Mouse (Mus musculus) myocyte (in vitro differentiated cells): Measurements from ENCODE around the gene Slc29a1. TPM values are rescaled to one million over a fixed set of nuclear protein-coding genes. Genes with fewer than 3 reads are reported as not detected.
A peak's percentile ranks its signal among the peaks of the same experiment; 100 is the strongest.

ENCODE experiments used
- H3K27me3 ChIP-seq: one replicate; pipeline ENCODE4 v1.6.1; 2011; ENCODE audit not compliant: control insufficient read depth, insufficient read depth, insufficient read length
- H3K36me3 ChIP-seq: one replicate; pipeline ENCODE4 v1.6.1; 2011; ENCODE audit not compliant: control insufficient read depth, insufficient read depth
- H3K4me2 ChIP-seq: one replicate; pipeline ENCODE4 v1.6.1; 2011; ENCODE audit warnings: low read depth, control low read depth
- H3K4me3 ChIP-seq: one replicate; pipeline ENCODE4 v1.5.1; 2011; ENCODE audit warnings: mild to moderate bottlenecking, control low read depth, moderate library complexity
- H3K79me2 ChIP-seq: one replicate; pipeline ENCODE4 v1.6.1; 2011; ENCODE audit not compliant: control insufficient read depth, insufficient read depth
- H3ac ChIP-seq: one replicate; pipeline ENCODE4 v1.6.1; 2011; ENCODE audit not compliant: control insufficient read depth, insufficient read length
- CEBPB ChIP-seq: IDR thresholded peaks from 2 replicates; pipeline ENCODE4 v1.6.1; 2011; ENCODE audit warnings: mild to moderate bottlenecking, moderate library complexity; ENCODE audit not compliant: poor library complexity, insufficient read depth, severe bottlenecking
- E2F4 ChIP-seq: IDR thresholded peaks from one replicate; pipeline ENCODE4 v1.6.1; 2011; ENCODE audit warnings: mild to moderate bottlenecking, control low read depth, moderate library complexity; ENCODE audit not compliant: insufficient read depth
- MAX ChIP-seq: IDR thresholded peaks from one replicate; pipeline ENCODE4 v1.6.1; 2011; ENCODE audit warnings: low read depth, mild to moderate bottlenecking, control low read depth
- MYOD1 ChIP-seq, 3 experiments: IDR thresholded peaks; one replicate each; pipeline ENCODE4 v1.6.1; 2011; ENCODE audit warnings: control low read depth in 2 of 3, low read depth in 2 of 3, mild to moderate bottlenecking in 2 of 3, moderate library complexity in 1 of 3; ENCODE audit not compliant: insufficient read length in 2 of 3, control insufficient read depth in 1 of 3
- MYOG ChIP-seq, 3 experiments: IDR thresholded peaks; one replicate each; pipeline ENCODE4 v1.6.1; 2011; ENCODE audit warnings: control low read depth in 2 of 3, low read depth in 2 of 3, mild to moderate bottlenecking in 2 of 3; ENCODE audit not compliant: insufficient read length in 2 of 3, control insufficient read depth in 1 of 3, insufficient read depth in 1 of 3
- POLR2A ChIP-seq: IDR thresholded peaks from one replicate; pipeline ENCODE4 v1.6.1; 2011; ENCODE audit warnings: low read depth, mild to moderate bottlenecking, control low read depth, moderate library complexity; ENCODE audit not compliant: insufficient read length
- POLR2AphosphoS2 ChIP-seq: IDR thresholded peaks from one replicate; pipeline ENCODE4 v1.6.1; 2011; ENCODE audit warnings: low read depth, control low read depth; ENCODE audit not compliant: insufficient read length
- REST ChIP-seq: IDR thresholded peaks from one replicate; pipeline ENCODE4 v1.6.1; 2011; ENCODE audit warnings: mild to moderate bottlenecking, control low read depth, moderate library complexity; ENCODE audit not compliant: insufficient read depth, insufficient read length
- SRF ChIP-seq: IDR thresholded peaks from one replicate; pipeline ENCODE4 v1.6.1; 2011; ENCODE audit warnings: low read depth; ENCODE audit not compliant: control insufficient read depth, insufficient read length
- TCF12 ChIP-seq: IDR thresholded peaks from one replicate; pipeline ENCODE4 v1.6.1; 2011; ENCODE audit warnings: mild to moderate bottlenecking, control low read depth; ENCODE audit not compliant: poor library complexity, insufficient read depth, severe bottlenecking
- TCF3 ChIP-seq: IDR thresholded peaks from one replicate; pipeline ENCODE4 v1.6.1; 2011; ENCODE audit warnings: low read depth, control low read depth; ENCODE audit not compliant: insufficient read length
- USF1 ChIP-seq: IDR thresholded peaks from one replicate; pipeline ENCODE4 v1.6.1; 2011; ENCODE audit warnings: low read depth, mild to moderate bottlenecking, control low read depth, moderate library complexity
- polyA plus RNA-seq: library from polyadenylated mRNA; unstranded; fragments of >200 nt; fragmentation: generic; extraction: Trizol; gene quantifications from one replicate; pipeline ENCODE4 v1.2.1, GENCODE M21; 2012; ENCODE audit warnings: missing spikeins

The Slc29a1 gene
- polyA plus RNA-seq, 1 experiment = 913 TPM

DNA sequence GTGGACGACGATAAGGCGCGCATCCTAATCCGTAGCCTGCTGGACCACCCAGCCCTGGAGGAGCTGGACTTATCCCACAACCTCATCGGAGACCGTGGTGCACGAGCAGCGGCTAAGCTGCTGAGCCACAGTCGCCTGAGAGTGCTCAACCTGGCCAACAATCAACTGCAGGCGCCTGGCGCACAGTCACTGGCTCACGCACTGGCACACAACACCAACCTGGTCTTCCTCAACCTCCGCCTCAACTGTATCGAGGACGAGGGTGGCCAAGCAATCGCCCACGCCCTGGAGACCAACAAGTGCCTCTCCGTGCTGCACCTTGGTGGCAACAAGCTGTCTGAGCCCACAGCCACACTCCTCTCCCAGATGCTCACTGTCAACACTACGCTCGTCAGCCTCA lies 59.7 kb downstream of the Slc29a1 start:
- Histone ChIP-seq H3K36me3 (no peaks in the 10 kb centered on the region), H3K27me3 (peaks cover 67% of the 10 kb centered on the region), H3K4me2 (no peak overlapping the region), H3ac (no peak overlapping the region), H3K79me2 (no peaks in the 10 kb centered on the region), H3K4me3 (no peak overlapping the region)
- no peak for TF ChIP-seq MYOD1 (IDR thresholded peaks at IDR 0.05; ENCODE audit: control insufficient read depth in 1 of 3, insufficient read length in 2 of 3, low read depth in 2 of 3)
- no peak for TF ChIP-seq CEBPB
- no peak for TF ChIP-seq SRF
- no peak for TF ChIP-seq TCF12
- TF ChIP-seq E2F4 = no peak
- TF ChIP-seq REST = no peak
- no peak for TF ChIP-seq POLR2AphosphoS2
- TF ChIP-seq MYOG (IDR thresholded peaks at IDR 0.05; ENCODE audit: control insufficient read depth in 1 of 3, insufficient read depth in 1 of 3, insufficient read length in 2 of 3, low read depth in 2 of 3) = no peak
- no peak for TF ChIP-seq POLR2A
- no peak for TF ChIP-seq USF1
- no peak for TF ChIP-seq MAX
- no peak for TF ChIP-seq TCF3

GRCm38 (mm10) chr17:45538394-45538793 lies 61.0 kb downstream of the Slc29a1 start:
- H3ac ChIP-seq = no peak overlapping the region
- no peak overlapping the region for H3K4me3 ChIP-seq
- TF ChIP-seq USF1 = no peak
- TF ChIP-seq POLR2A = no peak
- TF ChIP-seq CEBPB = no peak
- no peak for TF ChIP-seq POLR2AphosphoS2
- no peak for TF ChIP-seq MYOD1 (IDR thresholded peaks at IDR 0.05; ENCODE audit: control insufficient read depth in 1 of 3, insufficient read length in 2 of 3, low read depth in 2 of 3)
- no peak for TF ChIP-seq TCF12
- no peak for TF ChIP-seq MYOG (IDR thresholded peaks at IDR 0.05; ENCODE audit: control insufficient read depth in 1 of 3, insufficient read depth in 1 of 3, insufficient read length in 2 of 3, low read depth in 2 of 3)
- peaks cover 60% of the 10 kb centered on the region for H3K27me3 ChIP-seq
- H3K79me2 ChIP-seq = no peaks in the 10 kb centered on the region
- H3K4me2 ChIP-seq = no peak overlapping the region
- no peaks in the 10 kb centered on the region for H3K36me3 ChIP-seq

DNA sequence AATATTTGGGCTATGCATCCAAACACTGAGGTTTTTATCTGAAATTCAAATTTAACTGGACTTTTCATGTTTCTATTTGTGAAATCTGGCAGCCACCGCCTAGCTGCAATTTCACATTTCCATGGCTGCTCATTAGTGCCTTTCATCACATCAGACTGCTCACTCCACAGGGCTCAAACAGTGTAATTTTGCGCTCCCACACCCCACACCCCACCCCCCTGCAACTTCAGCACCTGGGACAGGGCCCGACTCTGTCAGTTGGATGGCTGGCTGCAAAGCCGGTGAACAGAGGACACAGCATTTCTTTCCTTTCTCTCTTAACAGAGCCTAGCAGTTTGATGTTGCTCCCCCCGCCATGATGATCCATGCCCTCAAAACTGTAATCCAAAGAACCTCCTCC lies 63.1 kb downstream of the Slc29a1 start:
- Histone ChIP-seq H3K4me3 (no peak overlapping the region), H3K4me2 (no peak overlapping the region), H3K79me2 (no peaks in the 10 kb centered on the region), H3K27me3 (peaks cover 61% of the 10 kb centered on the region), H3ac (no peak overlapping the region), H3K36me3 (no peaks in the 10 kb centered on the region)
- TF ChIP-seq SRF = no peak
- TF ChIP-seq REST = peak; percentile 78

Other genes starting within 250 kb of the Slc29a1 start
- 26.8 TPM for gene Cdc5l, start 165.9 kb downstream of the Slc29a1 start, polyA plus RNA-seq
- gene Spats1, start 124.2 kb downstream of the Slc29a1 start, polyA plus RNA-seq = 0.07 TPM
- 15.5 TPM for gene Aars2, start 92.8 kb downstream of the Slc29a1 start, polyA plus RNA-seq
- not detected for gene Tcte1, start 76.2 kb downstream of the Slc29a1 start, polyA plus RNA-seq
- gene Tmem151b, start 49.9 kb downstream of the Slc29a1 start, polyA plus RNA-seq = 0.30 TPM
- gene Nfkbie, start 43.9 kb downstream of the Slc29a1 start, polyA plus RNA-seq = 7.3 TPM
- gene Slc35b2, start 35.7 kb downstream of the Slc29a1 start, polyA plus RNA-seq = 80.1 TPM
- gene Hsp90ab1, start 26.3 kb downstream of the Slc29a1 start, polyA plus RNA-seq = 1,606 TPM
- gene Mymx, start 2.5 kb upstream of the Slc29a1 start, polyA plus RNA-seq = 576 TPM
- 0.38 TPM for gene Capn11, start 59.7 kb upstream of the Slc29a1 start, polyA plus RNA-seq
- gene Mrpl14, start 86.7 kb upstream of the Slc29a1 start, polyA plus RNA-seq = 276 TPM
- 58.4 TPM for gene Tmem63b, start 87.3 kb upstream of the Slc29a1 start, polyA plus RNA-seq
- gene 1600014C23Rik, start 134.2 kb upstream of the Slc29a1 start, polyA plus RNA-seq = 0.17 TPM